Mouse (Mus musculus) urinary bladder, adult 18-20 months (tissue): ENCODE results near the gene Rgs6.

Experiments used
- DNase-seq, 2 experiments: peaks; one replicate each; pipeline ENCODE4 v3.0.0; 2022; ENCODE audit warnings: low spot score in 2 of 2, mixed read lengths in 2 of 2

Gene Rgs6

GRCm38 (mm10) chr12:82588017-82588416 is at the start of gene Rgs6:
Rgs6 (plus strand) TSS chr12:82588292.
- no peak for DNase-seq

- no peak for DNase-seq
Observed at GRCm38 (mm10) chr12:82547127-82547526, 41.0 kb upstream of the Rgs6 start.

DNA sequence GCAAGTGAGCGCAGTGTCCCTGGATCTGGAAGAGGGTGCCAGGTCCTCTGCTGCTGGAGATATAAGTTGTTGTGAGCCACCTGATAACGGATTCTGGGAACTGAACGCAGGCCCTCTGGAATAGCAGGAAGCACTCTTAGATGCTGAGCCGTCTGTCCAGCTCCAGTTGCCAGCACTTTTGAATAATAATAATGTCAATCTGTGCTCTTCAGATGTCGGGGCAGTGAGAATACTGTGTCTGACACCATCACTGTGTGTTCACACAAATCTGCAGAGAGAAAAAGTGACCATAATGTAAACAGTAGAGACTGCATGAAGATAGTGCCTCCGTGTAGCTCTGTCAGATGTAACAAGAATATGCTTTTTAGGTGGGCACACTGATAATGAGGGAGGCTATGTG is 38.9 kb upstream of the Rgs6 start:
- DNase-seq, result no peak

- no peak for DNase-seq
Observed at GRCm38 (mm10) chr12:82550076-82550475, 38.0 kb upstream of the Rgs6 start.

- no peak for DNase-seq
Observed at GRCm38 (mm10) chr12:82552376-82552775, 35.7 kb upstream of the Rgs6 start.

DNA sequence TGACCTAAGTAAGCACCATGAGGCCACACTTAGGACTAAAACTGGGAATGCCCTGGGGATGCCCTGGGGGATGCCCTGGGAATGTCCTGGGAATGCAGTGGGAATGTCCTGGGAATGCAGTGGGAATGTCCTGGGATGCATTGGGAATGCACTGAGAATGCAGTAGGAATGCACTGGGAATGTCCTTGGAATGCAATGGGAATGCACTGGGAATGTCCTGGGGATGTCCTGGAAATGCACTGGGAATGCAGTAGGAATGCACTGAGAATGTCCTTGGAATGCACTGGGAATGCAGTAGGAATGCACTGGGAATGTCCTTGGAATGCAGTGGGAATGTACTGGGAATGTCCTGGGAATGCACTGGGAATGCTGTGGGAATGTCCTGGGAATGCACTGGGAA is 25.2 kb upstream of the Rgs6 start:
- no peak for DNase-seq

GRCm38 (mm10) chr12:82568370-82568769 is 19.7 kb upstream of the Rgs6 start:
- DNase-seq, result no peak

DNA sequence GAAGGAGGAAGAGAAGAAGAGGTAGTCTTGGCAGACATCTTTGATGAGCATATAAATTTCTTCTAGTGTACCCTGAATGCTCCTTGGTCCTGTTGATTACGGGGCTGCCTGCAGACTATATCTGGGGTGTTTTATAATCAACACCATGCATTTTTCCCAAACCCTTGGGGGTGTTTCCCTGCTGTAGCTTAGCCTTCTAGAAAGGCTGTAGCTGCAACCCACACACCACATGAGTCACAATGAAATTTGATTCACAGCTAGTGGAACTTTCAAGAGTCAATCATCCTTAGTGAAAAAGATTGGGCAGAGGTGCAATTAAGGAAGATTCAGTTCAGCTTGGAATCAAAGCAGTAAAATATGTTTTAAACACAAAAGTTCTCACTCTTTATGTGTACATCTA is 15.4 kb upstream of the Rgs6 start:
- no peak for DNase-seq

GRCm38 (mm10) chr12:82586592-82586991 is 1.5 kb upstream of the Rgs6 start:
- DNase-seq, result no peak

DNA sequence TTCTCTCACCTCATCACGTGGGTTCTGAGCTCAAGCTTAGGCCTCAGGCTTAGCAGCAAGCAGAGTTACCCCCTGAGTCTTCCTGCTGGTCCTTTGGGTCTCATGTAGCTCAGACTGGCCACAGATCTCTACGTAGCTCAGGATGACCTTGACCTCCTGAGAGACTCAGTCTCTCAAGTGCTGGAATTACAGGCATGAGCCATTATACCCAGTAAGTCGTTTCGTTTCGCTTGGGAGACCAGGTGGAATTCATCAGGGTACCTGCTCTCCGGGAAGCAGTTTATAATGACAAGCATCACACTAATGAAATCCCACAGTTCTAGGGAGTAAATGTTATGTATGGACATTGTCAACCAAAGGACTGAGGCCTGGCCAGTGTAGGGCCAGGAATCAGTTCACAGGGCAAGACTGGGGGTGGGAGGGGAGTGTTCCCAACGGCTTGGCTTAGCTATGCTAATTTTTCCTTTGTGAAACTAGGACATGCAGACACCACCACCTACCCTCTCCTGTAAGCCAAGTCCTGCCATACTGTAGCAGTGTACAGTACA is 670 bp upstream of the Rgs6 start:
- no peak for DNase-seq

GRCm38 (mm10) chr12:82588846-82589630 is 946 bp downstream of the Rgs6 start:
- no peak for DNase-seq

GRCm38 (mm10) chr12:82599011-82599410 is 10.9 kb downstream of the Rgs6 start:
- DNase-seq, result no peak

GRCm38 (mm10) chr12:82600406-82600805 is 12.3 kb downstream of the Rgs6 start:
- DNase-seq, result no peak

DNA sequence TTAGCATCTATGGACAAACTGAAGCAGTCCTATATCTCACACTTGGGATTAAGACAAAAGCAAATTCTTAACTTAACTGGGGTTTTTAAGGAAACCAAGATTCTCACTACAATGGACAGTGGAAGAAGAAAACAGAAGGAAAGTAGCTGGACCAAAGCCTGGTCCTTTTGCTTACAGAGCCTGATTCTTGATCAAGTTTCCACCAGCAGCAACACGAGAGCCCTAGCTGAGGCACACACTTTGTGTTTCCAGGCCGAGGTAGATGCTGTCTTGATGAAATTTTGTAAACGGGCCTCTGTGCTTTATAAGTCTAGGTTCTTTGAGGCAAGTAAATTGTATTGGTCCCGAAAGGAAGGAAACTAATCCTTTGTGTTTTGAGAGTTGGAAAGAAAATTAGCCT is 14.7 kb downstream of the Rgs6 start:
- DNase-seq, result no peak

- no peak for DNase-seq
Observed at GRCm38 (mm10) chr12:82603308-82603707, 15.2 kb downstream of the Rgs6 start.

DNA sequence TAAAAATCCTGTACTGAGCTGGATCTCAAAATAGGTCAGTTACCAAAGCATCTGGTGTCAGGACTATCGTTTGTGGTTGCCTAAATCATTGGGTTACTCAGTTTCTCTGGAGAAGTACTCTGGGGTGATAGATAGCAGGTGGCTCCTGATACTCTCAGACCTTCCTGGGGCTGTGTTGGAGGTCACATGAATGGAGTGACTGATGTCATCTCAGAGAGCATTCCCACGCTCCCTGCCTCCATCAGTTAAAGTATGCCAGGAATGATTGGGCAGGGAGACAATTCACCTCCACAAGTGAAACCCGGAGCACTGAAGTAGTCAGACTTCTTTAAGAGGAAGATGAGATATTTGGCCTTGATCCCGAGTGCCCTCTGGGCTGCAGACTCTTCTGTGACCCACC is 15.9 kb downstream of the Rgs6 start:
- DNase-seq, result no peak

DNA sequence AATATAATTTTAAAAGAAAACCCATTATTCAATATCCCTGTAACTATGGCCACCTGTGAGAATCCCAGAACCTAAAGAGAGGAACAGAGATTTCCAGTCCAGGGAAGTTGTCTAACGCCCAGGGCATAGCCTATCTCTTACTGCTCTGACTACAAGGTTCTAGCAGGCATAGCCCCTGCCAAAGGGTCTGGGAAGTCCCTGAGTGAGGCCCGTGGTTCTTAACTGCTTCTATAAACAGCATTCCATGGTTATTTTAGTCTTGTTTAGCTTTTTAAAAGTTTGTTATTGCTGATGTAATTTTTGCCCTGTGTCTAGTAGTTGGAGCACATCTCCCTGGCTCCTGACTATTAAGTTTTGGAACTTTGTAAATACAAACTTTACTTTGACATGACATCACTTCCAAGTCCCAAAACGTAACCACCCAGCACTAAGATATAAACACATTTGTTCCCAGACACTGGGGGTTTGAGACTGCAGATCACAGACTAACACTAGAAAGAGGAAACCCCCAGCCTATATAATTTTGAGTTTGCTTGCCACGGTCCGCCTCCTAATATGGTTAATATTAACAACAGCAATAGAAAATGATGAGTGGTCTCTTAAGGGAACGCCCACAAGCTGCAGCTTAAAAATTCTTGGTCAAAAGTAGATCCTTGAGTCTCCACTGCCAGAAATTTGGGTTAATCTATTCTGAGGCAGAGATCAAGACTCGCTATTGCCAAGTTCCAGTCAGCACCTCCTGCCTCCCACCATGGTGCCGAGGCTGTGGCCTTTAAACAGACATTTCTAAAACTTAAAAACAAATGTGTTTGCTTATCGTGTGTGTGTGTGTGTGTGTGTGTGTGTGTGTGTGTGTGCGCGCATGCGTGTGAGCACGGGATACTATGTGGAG is 24.9 kb downstream of the Rgs6 start:
- DNase-seq, result no peak

GRCm38 (mm10) chr12:82616486-82616812 is 28.4 kb downstream of the Rgs6 start:
- no peak for DNase-seq

DNA sequence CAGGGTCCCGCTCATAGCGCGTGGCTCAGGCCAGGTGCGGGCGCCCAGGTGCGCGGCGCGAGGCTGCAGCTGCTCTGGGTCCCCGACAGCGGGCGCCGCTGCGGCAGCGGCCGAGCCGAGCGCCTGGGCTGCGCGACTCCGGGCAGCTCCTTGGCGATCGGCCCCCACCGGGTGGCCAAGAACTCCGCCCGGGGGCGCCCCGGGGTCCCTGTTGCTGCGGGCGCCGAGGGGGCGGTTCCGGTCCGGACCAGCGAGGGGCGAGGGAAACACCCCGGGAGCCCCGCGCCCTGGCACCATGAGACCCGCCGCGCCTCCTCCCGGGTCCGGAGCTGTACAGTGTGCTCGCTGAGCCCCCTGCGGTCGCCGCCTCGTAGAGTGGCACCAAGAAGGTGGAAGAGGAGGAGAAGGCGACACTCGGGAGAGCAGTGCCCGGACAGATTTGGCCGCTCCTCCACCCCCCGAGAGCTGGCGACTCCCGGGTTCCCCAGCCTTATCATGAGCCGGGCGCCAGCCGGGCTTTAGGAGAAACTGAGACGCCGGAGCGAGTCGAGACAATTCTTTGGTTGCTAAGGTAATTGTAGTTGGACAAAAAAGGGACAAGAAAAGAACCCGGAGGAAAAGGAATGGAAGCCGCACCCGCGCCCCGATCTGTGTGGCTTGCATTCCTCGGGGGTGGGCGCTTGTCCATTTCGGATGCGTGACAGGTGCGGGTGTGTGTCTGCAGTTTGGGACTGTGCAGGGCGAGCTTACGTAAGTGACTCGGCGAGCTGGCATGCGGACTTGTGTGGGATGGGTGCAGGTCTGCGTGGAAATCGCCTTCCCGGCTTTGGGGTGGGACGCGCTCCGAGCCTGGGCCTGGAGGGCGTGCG is 29.0 kb downstream of the Rgs6 start:
- DNase-seq, result peak in 1 of 2 experiments; percentile 46

- no peak for DNase-seq
Observed at GRCm38 (mm10) chr12:82617682-82618370, 29.7 kb downstream of the Rgs6 start.

DNA sequence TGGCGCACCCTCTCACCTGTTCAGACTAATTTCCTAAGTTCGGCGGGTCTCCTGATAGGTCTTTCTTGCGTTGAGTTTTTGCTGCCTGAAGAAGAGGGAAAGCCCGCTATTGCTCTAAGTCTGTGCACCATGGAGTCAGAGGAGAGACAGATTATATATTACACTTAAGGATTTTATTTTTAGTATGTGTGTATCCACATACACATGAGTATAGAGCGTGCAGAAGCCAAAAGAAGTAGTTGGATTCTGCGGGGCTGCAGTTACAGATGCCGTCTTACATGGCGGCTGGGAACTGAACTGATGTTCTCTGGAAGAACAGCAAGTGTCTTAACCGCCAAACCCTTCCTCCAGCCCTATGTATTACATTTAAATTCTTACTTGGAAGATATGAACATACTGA is 52.3 kb downstream of the Rgs6 start:
- no peak for DNase-seq
